Mouse (Mus musculus): ENCODE data around the gene Cfap43.
"Not testable (repeated sequence)": the region's sequence is repeated elsewhere in the genome, so short reads cannot be mapped to it uniquely, and the experiment has no call there.

Gene Cfap43

GRCm38 (mm10) chr19:47849735-47850134 is 69.4 kb downstream of the Cfap43 start:
- no peak for DNase-seq

GRCm38 (mm10) chr19:47841234-47841633 is 77.9 kb downstream of the Cfap43 start:
- not testable (repeated sequence) for DNase-seq

- no peak for DNase-seq
Observed at GRCm38 (mm10) chr19:47837527-47837901, 81.6 kb downstream of the Cfap43 start.

- DNase-seq: peak; percentile 58
Observed at GRCm38 (mm10) chr19:47836701-47837526, 82.2 kb downstream of the Cfap43 start.

- DNase-seq: no peak
Observed at GRCm38 (mm10) chr19:47835776-47836175, 83.3 kb downstream of the Cfap43 start.

- no peak for DNase-seq
Observed at GRCm38 (mm10) chr19:47834614-47835013, 84.5 kb downstream of the Cfap43 start.

- DNase-seq: no peak
Observed at GRCm38 (mm10) chr19:47832316-47832715, 86.8 kb downstream of the Cfap43 start.

- no peak for DNase-seq
Observed at GRCm38 (mm10) chr19:47831111-47831510, 88.0 kb downstream of the Cfap43 start.

- DNase-seq: no peak
Observed at GRCm38 (mm10) chr19:47829913-47830450, 89.1 kb downstream of the Cfap43 start.

GRCm38 (mm10) chr19:47824026-47824425 is 95.1 kb downstream of the Cfap43 start:
- DNase-seq: no peak

- no peak for DNase-seq
Observed at GRCm38 (mm10) chr19:47822143-47822796, 96.8 kb downstream of the Cfap43 start.

GRCm38 (mm10) chr19:47821494-47821872 is 97.6 kb downstream of the Cfap43 start:
- DNase-seq: no peak

- peak; percentile 63 for DNase-seq
Observed at GRCm38 (mm10) chr19:47820832-47821493, 98.1 kb downstream of the Cfap43 start.

- DNase-seq: no peak
Observed at GRCm38 (mm10) chr19:47817692-47818091, 101.4 kb downstream of the Cfap43 start.

- DNase-seq: no peak
Observed at GRCm38 (mm10) chr19:47814721-47815120, 104.4 kb downstream of the Cfap43 start.

GRCm38 (mm10) chr19:47812091-47812490 is 107.0 kb downstream of the Cfap43 start:
- DNase-seq: no peak

- DNase-seq: no peak
Observed at GRCm38 (mm10) chr19:47798583-47798982, 120.5 kb downstream of the Cfap43 start.

- no peak for DNase-seq
Observed at GRCm38 (mm10) chr19:47796699-47797098, 122.4 kb downstream of the Cfap43 start.

- DNase-seq: peak; percentile 63
Observed at GRCm38 (mm10) chr19:47795009-47795728, 123.9 kb downstream of the Cfap43 start.

- DNase-seq: no peak
Observed at GRCm38 (mm10) chr19:47794331-47794730, 124.8 kb downstream of the Cfap43 start.

GRCm38 (mm10) chr19:47790316-47791020 is 128.6 kb downstream of the Cfap43 start:
- no peak for DNase-seq

GRCm38 (mm10) chr19:47783898-47784297 is 135.2 kb downstream of the Cfap43 start:
- DNase-seq: no peak

Measured in right cerebral cortex, postnatal 25 days (tissue).